Mouse (Mus musculus) cerebellum, adult 2 months (tissue): ENCODE measurements around the gene Ctso.

Source experiments
- CTCF ChIP-seq: fragments of 200-500 bp; IDR thresholded peaks from 2 replicates; pipeline ENCODE4 v1.5.1; 2011; ENCODE audit warnings: low read depth, mild to moderate bottlenecking, control low read depth, low read length, moderate library complexity, borderline replicate concordance; ENCODE audit not compliant: insufficient read depth
- POLR2A ChIP-seq: fragments of 200-500 bp; IDR thresholded peaks from 2 replicates; pipeline ENCODE4 v1.6.1; 2011; ENCODE audit warnings: low read length, control low read depth, borderline replicate concordance; ENCODE audit not compliant: insufficient read depth

DNA sequence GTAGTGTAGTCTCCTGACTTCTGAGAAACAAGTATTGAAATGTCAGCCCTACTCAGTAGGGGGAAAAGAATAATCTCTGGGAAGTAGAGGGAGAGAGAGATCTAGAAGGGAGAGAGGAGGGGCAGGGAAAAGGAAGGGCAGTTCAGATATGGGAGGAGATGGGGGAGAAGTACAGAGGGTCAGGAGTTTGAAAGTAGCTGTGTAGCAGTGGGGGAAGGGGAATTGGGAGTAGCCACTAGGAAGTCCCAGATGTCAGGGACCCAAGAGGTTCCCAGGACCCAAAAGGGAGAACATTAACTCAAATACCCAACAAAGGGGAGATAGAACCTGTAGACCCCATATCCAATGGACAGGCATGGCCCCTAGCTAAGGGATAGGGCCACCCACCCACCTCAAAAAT is 43.7 kb downstream of the Ctso start, which contains the start of gene Tdo2:
- no peak for TF ChIP-seq CTCF
- no peak for TF ChIP-seq POLR2A
